Mouse (Mus musculus) lung, adult 2 months (tissue): ENCODE results near the gene Tnc.

Experiments used
- CTCF ChIP-seq: fragments of 200-500 bp; IDR thresholded peaks from 2 replicates; pipeline ENCODE4 v1.5.1; 2011; ENCODE audit warnings: mild to moderate bottlenecking, low read length, control low read depth; ENCODE audit not compliant: insufficient read depth
- POLR2A ChIP-seq: fragments of 200-500 bp; IDR thresholded peaks from 2 replicates; pipeline ENCODE4 v1.6.1; 2011; ENCODE audit warnings: low read depth, mild to moderate bottlenecking, control low read depth, low read length, borderline replicate concordance; ENCODE audit errors: extremely low read depth

DNA sequence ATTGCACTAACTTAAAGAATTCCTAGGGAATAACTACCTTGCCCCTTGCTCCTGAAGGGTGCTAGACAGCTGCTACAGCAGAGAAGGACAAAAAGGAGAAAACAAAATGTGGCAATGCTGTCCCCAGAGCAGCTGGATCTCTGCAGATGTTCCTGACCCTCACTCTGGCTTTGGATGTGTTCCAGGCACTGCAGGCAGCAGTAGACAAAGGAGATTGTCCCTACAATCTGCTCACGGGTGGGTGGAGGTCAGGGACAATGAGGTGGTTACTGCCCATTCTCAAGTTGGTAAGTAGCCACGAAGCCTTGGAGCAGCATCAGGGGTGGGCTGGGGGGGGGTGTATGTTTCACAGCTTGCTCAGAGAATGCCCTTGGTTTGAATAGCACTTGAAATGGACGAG is 43.1 kb downstream of the Tnc start:
- no peak for TF ChIP-seq CTCF
- TF ChIP-seq POLR2A = no peak
